Mouse (Mus musculus) CD4-positive, CD25-positive, alpha-beta regulatory T cell, adult 4 months (primary cell): ENCODE data around the gene Begain. TPM values are rescaled to one million over a fixed set of nuclear protein-coding genes. Genes with fewer than 3 reads are reported as not detected.

Experiments
- ATAC-seq: one replicate; pipeline ENCODE4 v1.8.0; 2017
- polyA plus RNA-seq, 2 experiments: library from polyadenylated mRNA; unstranded; fragments of 100-300 nt; shearing (Covaris generic); gene quantifications; one replicate each; pipeline ENCODE4 v1.2.1; 2017

The Begain gene
- polyA plus RNA-seq, result under 1 TPM; 0.19 to 0.22 TPM

DNA sequence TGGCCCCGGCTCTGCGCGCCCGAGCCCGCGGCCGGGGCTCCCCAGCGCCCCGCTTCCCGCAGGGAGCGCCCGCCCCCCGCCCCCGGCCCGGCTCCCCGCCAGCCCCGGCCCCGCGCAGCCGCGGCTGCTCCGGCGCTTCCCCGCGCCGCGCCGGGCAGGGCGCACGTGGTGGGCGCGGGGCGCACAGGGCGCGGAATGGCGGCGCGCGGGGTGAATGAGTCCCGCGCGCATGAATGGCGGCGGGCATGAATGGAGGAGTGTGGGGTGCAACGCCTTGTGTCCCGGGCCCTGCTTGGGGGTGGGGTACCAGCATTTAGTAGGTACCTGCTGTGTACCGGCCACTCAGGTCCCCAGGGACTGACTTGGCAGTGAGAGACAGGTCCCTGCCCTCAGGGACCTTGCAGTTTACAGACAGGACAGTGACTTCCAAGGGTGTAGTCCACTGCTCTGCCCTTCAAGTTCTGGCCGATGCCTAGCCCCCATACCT lies at the start of gene Begain:
Gene Begain, minus strand, starts transcription at position 51 of the 487 bp plus-strand sequence.
- ATAC-seq, result peak; percentile 51

DNA sequence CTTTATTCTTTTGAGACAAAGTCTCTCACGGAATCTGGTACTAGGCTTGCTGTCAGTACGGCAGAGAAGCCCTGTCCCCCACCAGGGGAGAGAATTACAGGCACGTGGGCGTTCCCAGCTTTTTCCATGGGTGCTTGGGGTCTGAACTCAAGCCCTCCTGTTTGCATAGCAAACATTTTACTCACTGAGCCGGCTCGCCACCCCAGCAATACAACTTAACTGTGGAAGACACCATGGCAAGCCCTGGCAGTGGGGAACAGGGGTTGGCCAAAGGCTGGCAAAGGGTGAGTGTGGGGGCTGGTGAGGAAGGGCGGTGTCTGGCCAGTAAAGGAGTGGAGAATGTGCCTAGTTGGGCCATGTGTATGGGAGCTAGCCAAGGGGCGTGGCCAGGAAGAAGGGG lies 47.7 kb upstream of the Begain start:
- no peak for ATAC-seq

DNA sequence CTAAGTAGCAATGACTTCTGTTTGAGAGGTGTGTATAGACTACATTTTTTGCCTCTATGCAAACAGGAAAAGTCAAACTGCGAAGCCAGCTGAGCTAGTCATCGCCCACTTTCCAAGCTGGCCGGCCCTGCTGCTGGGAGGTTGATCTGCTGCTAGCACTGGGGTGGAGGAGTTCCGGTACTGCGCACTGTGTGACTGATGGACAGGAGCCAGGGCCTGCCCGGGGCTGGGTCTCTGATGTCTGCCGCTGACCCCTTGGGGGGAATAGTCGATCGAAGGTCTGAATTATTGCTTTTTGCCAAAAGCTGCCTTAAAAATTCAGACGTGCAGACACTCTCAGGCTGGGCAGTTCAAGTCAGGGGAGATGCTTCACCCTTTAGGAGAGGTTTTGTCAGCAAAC lies 47.1 kb upstream of the Begain start:
- no peak for ATAC-seq

DNA sequence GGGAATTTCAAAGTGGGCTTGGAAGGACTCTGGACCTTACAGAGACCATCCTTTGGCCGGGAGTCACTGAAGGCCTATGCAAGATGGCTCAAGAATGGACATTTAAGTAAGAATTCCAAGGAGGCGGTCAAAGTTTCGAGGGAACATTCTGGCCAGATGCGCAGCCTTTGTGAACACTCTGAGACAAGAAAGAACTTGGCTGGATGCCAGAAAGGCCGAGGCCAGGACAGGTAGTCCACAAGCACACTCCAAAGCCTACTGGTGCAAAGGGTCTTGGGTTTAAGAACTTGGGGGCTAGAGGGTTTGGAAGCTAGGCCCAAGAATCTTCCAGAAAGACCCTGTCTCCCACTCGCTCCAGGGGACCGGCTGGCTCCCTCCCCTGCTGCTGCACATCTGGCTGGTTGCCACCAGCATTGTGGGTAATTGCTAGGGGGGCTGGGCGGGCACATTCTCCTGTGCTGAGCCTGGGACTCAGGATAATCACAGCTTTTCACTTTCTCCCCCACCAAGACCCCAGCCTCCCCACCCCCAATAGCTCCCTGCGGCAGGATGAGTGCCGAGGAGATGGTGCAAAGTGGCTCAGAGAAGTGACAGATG lies 45.1 kb upstream of the Begain start:
- ATAC-seq, result no peak

DNA sequence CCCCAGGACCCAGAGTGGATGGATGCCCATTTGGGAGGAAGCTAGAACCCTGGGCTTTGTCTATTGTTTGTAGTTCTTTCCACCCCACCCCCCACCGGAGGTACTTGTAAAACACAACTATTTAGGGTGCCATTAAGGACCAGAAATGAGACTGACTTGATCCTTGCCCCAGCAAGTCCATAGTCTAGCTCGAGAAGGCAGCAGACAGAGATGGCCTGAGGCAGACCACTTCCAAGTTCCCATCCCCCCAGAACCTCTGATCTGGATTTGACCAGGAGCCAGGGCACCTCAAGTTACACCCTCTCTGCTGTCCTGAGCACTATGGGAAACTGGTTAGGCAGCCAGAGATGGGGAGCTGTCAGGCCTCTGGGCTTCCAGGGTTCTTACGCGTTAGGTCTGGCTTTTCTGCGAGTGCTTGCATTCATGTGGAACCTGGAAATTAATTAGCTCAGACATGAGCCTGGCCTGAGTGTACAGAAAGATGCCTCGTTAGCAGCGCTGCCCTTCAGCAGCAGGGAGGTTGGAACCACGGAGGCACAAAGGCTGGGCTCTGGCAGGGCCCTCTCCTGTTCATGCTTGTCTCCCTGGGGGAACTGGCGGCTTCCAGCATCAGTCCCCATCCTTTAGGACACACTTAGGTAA lies 44.5 kb upstream of the Begain start:
- ATAC-seq, result no peak

DNA sequence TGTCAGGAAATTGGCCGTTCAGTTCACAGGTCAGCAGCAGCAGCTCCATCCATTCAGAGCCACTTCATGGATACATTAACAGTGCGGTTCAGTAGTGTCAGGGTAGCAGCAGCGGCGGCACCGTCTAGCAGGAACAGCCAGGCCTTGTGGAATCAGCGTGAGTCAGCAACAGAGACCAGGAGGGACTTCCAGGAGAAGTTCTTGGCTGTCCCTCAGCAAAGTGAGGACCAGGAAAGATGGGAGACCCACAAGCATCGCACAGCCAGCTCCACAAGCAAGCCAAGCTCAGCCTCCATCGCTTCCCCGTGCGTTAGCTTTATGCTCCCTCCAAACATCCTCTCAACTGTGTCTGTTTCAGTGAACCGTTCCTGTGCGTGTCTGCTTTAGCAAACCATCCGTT lies 40.9 kb upstream of the Begain start:
- no peak for ATAC-seq

DNA sequence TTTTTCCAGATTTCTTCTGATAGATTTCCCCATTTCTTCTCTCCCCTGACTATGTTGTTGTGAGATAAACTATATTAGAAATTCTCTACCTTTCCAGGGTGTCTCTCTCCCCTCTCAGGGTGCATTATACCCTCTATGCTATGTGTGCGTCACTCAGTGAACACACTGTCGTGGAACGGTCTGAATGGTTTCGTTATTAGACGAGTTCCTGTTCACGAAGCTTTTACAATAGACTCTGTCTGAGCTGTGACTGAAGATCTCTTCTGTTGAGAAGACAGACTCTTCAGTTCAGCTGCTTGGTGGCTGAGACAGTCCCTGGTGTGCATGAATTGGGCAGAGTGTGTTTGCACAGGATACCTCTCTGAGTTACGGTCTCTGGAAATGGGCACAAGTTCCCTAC lies 32.4 kb upstream of the Begain start:
- no peak for ATAC-seq

DNA sequence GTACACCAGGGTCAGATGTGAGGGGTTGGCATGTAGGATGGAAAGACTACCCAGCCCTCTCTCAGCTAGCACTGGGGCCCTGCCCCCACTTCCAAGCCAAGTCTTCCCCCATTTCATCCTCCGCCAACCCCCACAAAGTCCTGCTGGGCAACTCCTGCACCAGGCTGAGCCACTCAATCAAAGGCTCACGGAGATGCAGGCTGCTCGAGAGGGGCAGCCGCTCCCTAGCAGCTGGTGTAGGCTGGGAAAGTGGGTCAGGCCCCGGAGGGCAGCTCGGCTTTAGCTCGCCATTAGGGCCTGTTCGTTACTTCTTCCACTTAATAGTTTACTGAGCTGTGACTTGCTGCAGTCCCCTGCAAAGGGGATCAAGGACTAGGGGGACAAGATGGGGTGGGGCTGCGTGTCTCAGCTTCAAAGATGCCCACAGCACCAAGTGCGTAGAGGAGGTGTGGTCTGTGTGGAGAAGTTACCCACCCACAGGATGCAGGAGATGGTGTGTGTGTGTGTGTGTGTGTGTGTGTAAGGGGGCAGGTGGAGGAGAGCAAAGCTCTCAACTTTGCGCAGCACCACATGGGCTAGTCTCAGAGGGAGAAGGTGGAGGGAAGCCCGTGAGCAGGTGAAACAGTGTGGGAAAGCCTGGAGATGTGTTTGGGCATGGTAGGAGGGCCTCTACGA lies 22.6 kb upstream of the Begain start:
- ATAC-seq, result no peak

DNA sequence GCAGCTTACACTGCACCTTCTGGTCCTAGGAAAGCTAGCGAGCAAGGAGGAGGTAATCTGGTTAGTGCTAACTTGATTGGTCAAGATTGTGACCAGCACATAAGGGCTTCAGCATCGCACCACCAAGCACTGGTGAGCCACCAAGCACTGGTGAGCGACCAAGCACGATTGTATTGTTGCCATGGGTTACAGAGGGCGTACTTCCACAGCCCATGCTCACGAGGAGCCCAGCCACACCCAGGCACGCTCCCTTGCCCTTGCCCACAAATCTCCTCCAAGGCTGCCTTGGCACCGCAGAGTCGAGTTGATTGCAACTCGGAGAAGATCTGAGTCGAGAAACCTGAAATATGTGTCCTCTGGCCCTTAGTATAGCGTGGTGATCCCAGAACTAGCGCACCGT lies 22.0 kb upstream of the Begain start:
- no peak for ATAC-seq

DNA sequence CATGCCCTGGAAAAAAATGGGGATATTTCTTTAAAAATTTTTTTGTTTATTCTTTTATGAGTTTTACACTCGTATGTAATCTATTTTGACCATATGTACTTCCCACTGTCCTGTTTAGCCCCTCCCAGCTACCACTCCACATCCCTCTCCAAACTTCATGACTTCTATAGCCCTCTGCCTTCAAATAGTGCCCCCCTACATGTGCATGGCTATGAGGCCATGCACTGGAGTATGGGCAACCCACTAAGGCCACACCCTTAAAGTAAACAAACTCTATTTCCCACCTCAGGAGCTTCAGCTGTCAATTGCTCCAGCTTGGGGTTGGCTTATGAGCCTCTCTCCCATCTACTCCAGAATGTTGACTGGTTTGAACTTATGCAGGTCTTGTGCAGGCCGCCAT lies 18.1 kb upstream of the Begain start:
- ATAC-seq, result no peak

DNA sequence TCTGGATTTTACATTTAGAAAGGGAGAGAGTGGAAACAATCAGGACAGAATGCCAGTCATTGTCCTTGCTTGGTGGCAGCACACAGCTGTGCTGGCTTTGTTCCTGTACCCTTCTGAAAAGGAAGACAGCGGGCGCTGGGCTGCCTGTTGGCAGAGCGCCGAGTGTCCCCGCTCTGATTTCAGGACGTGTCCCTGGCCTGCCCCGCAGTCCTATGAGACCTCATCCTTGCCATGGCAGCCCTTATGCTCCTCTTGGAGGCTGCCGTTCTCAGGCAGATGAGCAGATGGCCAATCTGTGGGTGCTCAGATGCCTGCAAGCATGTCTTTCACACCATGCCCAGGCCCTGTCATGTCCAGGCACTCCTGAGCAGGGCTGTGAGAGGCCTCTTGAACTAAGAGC lies 17.7 kb upstream of the Begain start:
- no peak for ATAC-seq

DNA sequence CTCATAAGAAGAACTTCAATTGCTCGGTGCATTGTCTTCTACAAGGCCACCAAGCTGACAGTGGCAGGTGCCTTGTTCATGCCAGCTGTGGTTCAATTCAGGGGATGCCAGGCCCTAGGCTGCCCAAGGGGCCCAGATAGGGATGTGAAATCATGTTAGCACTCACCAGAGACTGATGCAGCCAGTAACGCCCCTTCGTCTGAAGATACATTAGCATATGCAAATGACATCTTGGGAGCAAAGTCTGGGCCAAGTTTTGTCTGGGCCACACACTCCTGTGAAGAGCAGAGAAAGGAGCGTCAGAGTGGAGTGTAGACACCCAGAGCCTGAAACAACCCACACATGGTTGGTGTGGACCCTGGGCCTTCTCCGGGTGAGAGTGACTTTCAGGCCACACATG lies 17.0 kb upstream of the Begain start:
- no peak for ATAC-seq

DNA sequence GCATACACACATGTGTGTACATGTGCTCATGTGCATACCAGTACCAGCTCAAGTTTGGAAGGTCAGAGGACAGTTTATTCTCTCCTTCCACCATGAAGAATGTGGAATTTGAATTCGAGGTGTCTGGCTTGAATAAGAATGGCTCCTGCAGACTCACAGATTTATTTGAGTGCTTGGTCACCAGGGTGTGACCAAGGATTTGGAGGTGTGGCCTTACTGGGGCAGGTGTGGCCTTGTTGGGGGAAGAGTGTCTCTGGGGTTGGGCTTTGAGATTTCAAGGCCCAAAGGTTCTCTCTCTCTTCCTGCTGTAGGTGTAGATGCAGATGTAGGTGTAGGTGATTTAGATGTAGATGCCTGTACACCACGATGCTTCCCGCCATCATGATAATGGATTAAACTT lies 15.5 kb upstream of the Begain start:
- no peak for ATAC-seq

DNA sequence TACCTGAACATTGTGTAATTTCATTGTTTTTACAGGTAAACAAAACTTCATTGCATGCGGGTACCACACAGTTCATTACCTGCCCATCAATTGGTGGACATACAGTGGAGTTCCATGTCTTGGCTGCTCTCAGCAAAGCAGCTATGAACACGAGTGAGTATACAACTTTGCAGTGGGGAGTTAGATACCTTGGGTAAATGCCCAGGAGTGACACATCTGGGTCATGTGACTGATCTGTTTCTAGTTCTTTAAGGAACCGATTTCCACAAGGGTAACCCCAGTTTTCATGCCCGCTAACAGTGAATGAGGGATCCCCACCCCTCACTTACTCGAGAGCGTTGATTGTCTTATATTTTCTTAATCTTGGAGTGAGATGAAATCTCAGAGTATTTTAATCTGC lies 9.0 kb upstream of the Begain start:
- ATAC-seq, result no peak

DNA sequence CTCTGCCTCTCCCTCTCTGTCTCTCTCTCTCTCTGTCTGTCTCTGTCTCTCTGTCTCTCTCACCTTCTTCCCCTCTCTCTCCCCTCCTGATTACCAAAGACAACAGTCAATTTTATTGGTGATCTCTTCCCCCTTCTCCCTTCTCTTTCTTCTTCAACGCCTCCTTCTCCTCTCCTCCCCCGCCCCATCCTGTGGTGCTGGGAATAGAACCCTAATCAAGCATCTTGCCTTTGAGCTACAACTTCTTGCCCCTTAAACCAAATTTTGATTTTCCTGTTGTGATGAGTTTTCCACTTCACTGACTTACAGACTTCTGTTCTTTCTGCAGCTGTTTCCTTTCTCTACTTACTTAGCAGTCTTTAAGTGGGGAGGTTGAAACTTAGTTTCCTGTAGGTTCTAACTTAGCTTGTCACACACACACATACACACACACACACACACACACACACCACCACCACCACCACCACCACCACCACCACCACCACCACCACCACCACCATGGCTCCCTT lies 6.8 kb upstream of the Begain start:
- no peak for ATAC-seq

DNA sequence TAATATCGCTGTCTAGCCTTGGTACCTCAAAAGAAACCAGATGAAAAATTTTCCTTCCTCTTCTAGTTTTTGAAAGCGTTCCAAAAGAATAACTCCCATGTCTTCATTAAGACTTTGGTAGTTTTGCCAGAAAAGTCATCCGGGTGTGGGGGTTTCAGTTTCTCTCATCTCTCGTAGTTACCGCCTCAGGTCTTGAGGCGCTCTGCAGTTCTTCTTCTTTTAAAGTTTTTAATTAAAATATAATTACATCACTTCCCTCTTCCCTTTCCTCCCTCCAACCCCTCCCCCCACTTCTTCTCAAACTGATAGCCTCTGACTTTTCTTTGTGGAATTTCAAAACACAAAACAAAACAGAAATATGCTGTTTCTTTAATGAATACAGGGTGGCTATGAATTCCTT lies 6.1 kb upstream of the Begain start:
- no peak for ATAC-seq

DNA sequence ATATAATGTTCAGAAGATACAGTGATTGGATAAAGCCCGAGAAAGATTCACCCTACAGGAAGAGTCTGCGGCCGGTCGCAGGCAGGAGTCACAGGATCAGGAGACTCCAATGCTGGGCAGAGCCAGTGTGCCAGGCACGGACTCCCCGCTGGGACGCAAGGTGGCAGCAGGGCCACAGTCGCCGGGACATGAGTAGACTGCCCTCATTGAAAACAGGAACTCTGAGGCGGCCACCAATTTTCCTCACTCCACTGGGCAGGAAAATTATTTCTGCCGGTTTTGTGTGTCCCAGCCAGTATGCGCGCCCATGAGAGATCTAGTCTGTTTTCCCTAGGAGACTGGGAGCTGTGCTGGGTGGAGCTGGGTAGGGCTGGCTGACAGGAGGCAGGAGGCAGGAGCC lies 3.2 kb upstream of the Begain start:
- no peak for ATAC-seq

DNA sequence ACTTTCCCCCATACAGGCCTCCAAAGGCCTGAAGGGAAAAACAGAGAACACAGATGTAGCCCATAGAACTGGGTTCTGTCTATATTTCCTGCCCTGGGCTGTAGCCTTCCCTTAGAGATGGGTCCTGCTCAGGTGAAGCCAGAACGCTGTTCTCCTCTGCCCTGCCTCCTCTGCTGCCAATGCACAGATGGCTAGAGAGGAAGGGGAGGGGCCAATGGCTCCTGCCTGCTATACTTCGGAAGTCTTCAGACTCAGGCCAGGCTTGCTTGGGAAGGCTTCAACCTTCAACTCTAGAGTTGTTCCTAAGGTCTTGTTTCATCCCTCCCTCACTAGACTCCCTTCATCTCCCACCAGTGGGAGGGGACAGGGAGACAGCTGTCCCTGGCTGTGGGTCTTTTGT lies 1.7 kb upstream of the Begain start:
- ATAC-seq, result peak; percentile 36

DNA sequence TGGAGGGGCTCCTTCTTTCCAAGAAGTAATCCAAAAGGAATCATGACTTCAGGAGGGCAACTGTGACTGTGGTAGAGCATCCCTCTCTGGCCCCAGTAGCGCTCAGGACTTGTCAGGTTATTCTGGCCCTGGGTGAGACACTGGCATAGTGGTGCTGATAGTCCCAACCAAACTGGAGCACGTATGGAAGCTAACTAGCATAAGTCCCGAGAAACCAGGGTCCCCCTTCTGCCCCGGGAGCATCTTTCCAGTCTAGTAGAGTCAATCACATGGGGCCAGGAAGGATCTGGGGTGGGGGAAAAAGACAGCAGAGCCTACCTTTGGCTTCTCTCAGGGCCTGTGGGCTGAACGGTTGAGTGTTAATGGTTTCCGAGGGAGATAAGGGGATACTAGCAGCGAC lies 721 bp upstream of the Begain start:
- ATAC-seq, result no peak

DNA sequence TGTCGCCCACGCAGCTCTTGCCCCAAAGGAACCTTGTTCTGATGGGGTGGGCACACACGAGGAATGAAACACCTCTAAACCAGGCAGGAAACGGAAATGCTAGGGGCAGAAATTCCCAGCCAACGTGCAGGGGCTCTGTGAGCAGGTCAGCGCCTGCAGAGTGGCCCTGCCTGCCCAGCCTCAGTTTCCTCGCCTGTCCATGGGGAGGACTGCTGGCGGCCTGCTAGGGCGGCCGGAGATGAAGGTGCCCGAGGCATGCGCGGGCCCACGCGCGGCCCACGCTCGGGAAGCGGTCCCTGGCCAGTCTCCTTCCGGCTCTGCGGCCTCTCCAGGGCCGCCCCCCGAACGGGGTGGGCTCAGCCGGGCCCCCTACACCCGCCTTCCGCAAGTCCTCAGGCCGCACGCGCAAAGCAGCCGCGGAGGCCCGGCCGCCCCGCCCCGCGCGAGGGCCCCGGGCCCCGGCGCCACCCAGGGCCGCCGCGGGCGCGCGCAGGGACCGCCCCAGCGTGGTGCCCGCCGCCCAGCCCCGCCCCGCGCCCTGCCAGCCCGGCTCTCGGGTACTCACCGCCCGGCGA lies 369 bp downstream of the Begain start:
- ATAC-seq, result peak; percentile 79

DNA sequence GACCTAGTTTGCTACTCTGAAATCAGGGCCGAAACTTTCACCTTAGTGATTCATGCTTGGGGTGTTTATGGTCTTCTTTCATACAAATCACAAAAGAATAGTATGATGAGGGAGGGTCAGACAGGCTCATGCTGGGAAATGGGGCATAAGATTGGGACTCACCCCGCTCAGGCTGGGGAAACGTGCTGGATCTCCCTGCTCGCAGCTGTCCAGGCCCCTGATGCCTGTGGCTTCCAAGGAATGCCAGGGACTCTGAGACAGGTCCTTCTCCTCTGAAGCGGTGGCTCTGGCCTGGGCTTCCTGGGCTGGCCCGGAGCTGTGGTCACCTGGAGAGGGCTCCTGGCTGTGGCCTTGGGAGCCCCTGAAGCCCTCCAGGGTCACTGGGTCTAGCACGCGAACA lies 9.4 kb downstream of the Begain start:
- ATAC-seq, result no peak

DNA sequence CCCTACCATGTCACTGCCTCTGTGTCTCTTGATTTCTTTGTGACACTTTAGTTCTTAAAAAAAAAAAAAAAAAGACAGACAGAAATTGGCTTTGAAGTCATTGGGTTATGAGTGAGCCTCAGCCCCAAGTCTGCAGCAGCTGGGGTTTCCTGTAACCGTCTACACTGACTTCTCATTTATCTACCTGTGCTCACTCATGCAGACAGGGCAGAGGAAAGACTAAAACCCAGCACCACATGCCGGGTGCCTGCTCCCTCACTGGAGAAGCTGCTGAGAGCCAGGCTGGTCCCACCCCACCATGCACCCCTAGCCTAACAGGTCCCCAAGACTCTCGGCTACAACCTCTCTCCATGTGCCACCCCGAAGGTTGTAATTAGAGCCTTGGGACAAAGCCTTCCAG lies 10.3 kb downstream of the Begain start:
- ATAC-seq, result no peak

DNA sequence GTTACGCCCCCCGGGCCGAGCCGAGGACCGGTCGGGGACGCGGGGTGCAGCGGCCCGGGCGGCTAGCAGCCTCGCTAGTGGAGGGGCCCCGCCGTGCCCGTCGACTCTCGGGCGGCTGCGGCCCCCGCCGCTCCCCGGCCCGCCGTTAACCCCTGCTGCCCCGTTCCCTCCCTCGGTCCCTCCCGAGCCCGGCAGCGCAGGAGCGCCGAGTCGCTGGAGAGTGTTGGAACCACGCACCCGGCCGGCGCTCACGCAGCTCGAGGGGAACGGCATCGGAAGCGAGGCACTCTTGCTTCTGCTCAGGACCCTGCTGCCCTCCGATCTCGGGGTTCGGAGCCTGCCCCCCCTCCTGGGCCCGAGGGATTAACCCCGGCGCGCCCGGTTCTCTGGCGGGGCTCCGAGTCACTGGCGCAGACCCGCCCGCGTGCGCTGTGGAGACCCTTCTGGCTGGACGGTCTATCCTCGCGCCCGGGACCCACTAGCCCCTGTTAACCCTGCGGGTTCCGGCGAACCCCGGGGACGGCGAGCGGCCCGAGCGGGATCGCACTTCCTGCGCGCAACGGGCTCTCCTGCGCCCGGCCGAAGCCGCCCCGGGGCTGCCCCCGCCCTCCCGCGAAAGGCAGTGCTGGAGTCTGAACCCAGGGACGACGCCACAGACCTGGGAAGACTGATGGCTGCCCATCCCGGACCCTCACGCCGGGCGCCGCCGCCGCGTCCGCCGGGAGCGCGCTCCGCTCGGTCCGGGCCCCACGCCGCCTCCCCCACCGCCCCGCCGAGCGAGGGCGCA lies 14.8 kb downstream of the Begain start:
- no peak for ATAC-seq
